Mouse (Mus musculus): Measurements from ENCODE around the gene 1700025G04Rik. TPM values are rescaled to one million over a fixed set of nuclear protein-coding genes. Genes with fewer than 3 reads are reported as not detected.

Gene 1700025G04Rik
- polyA plus RNA-seq, 1 experiment from 2014 or later = 28.0 TPM

DNA sequence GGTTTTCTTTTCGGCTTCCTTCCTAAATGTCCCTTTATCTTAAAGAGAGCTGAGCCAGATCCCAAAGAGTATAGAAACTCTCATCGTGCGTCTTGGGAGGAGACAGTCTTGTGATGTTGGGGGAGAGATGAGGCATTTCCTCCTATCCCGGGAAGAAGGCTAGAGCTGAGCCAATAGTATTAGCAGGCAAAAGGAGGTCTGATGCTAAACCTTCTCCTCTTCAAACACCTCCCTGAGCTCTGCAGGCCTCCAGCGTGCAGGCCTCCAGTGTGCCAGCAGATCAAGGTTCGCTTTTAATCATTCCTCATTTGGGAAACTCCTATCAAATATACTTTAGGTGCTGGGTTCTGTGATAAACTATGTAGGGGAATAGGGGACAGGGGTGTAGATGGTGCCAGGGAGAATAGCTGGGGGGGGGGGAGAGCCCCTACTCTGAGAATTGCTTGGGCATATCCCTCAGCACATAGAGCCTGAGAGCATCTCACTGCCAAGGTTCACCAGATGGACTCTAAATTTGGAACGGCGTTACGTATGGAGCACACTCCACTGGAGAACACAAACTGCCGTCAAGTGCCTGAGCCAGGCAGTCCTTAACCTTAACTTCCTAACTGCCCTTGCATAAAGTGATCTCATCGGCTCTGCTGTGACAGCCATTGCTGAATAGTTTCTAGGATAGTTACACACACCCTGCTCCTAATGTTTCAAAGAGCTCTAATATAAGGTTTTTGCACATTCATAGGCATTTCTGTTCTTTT is 103.7 kb downstream of the 1700025G04Rik start:
- WGBS = 44% methylated on average over 11 of the region's 11 CpGs
- Histone ChIP-seq H3K4me1 (ENCODE audit: control insufficient read depth, insufficient read depth, low read length) (peaks cover 13% of the 10 kb centered on the region), H3K9me3 (replicated peaks; ENCODE audit: control insufficient read depth, low read length) (no peaks in the 10 kb centered on the region), H3K4me2 (ENCODE audit: low read depth, low read length) (no peak overlapping the region), H3K9ac (ENCODE audit: low read length) (0 out of 2 replicates have a peak overlapping the region, but pooled peaks have one; percentile 37), H3K27me3 (ENCODE audit: control insufficient read depth, insufficient read depth, low read length) (no peaks in the 10 kb centered on the region), H3K36me3 (ENCODE audit: control insufficient read depth, insufficient read depth) (no peaks in the 10 kb centered on the region), H3K27ac (ENCODE audit: low read length) (peak overlapping the region; percentile 58), H3K4me3 (ENCODE audit: low read length) (no peak overlapping the region)
- ATAC-seq (replicated peaks; ENCODE audit: extremely low read depth, insufficient read depth, low FRiP score) = peak; percentile 85

DNA sequence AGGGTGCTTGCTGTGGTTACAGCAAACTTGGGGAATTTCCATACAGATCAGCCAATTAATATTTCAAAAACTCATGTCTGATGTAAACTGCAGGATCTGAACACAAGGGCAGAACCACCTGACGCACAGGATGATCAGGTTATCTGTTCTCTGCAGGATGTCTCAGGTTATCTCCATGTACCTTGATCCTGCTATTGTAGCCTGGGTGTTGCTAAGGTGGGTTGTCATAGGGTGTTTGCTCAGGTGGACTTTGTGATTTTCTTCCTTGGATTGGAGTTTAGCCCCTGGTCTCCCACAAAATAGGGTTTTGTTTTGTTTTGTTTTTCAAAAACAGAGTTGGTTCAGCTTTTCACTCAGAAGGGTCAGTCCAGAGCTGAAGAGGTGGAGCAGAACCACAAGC is 104.9 kb downstream of the 1700025G04Rik start:
- ATAC-seq (replicated peaks; ENCODE audit: extremely low read depth, insufficient read depth, low FRiP score) = no peak
- 89% methylated on average over 1 of the region's 1 CpGs for WGBS
- Histone ChIP-seq H3K36me3 (ENCODE audit: control insufficient read depth, insufficient read depth) (no peaks in the 10 kb centered on the region), H3K9me3 (replicated peaks; ENCODE audit: control insufficient read depth, low read length) (no peaks in the 10 kb centered on the region), H3K4me2 (ENCODE audit: low read depth, low read length) (no peak overlapping the region), H3K27me3 (ENCODE audit: control insufficient read depth, insufficient read depth, low read length) (no peaks in the 10 kb centered on the region), H3K4me3 (ENCODE audit: low read length) (no peak overlapping the region), H3K27ac (ENCODE audit: low read length) (no peak overlapping the region), H3K4me1 (ENCODE audit: control insufficient read depth, insufficient read depth, low read length) (peaks cover 20% of the 10 kb centered on the region), H3K9ac (ENCODE audit: low read length) (no peak overlapping the region)

DNA sequence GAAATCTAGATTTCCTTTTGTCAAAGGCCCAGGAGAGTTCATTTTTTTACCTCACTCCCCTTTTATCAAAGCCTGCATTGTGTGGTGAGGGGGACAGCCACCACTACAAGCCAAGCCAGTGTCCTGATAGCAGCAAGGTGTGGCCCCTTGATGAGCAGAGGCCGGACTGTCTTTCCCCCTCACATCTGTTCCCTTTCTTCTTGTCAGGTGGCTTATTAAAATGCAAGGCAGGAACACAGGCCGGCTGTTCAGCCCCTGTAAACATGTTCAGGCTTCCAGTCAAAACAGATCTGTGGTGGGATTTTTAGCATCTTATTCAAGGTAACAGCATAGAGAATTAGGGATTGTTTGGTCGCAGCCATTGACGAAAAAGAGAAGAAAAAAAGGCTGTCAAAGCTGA is 105.9 kb downstream of the 1700025G04Rik start:
- Histone ChIP-seq H3K4me1 (ENCODE audit: control insufficient read depth, insufficient read depth, low read length) (peaks cover 21% of the 10 kb centered on the region), H3K36me3 (ENCODE audit: control insufficient read depth, insufficient read depth) (no peaks in the 10 kb centered on the region), H3K27ac (ENCODE audit: low read length) (no peak overlapping the region), H3K27me3 (ENCODE audit: control insufficient read depth, insufficient read depth, low read length) (no peaks in the 10 kb centered on the region), H3K4me2 (ENCODE audit: low read depth, low read length) (no peak overlapping the region), H3K9ac (ENCODE audit: low read length) (no peak overlapping the region), H3K4me3 (ENCODE audit: low read length) (no peak overlapping the region), H3K9me3 (replicated peaks; ENCODE audit: control insufficient read depth, low read length) (no peaks in the 10 kb centered on the region)
- no peak for ATAC-seq (replicated peaks; ENCODE audit: extremely low read depth, insufficient read depth, low FRiP score)
- 78% methylated on average over 4 of the region's 4 CpGs for WGBS

DNA sequence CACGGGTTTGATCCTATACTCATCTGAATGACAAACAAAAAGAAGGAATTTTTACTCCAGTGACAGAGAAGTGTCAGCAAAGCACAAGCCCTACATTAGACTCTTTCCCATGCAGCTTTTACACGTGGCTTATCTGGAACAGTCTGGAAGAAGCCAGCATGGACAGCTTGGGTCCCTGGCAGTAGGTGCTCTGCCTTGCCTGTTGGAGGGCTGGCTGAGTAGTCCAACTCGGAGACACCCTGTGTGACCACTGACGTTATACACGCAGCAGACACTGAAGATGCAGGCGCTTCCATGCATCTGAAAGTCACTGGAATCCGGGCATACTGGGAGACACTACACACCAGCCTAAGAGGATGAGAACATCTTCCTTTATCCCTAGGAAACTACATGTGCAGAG is 109.4 kb downstream of the 1700025G04Rik start:
- H3K27ac ChIP-seq (ENCODE audit: low read length) = peak overlapping the region; percentile 12; the same call in 1 of the 2 replicates
- no peaks in the 10 kb centered on the region for H3K9me3 ChIP-seq (replicated peaks; ENCODE audit: control insufficient read depth, low read length)
- H3K4me2 ChIP-seq (ENCODE audit: low read depth, low read length) = no peak overlapping the region
- no peaks in the 10 kb centered on the region for H3K27me3 ChIP-seq (ENCODE audit: control insufficient read depth, insufficient read depth, low read length)
- WGBS = 49% methylated on average over 7 of the region's 7 CpGs
- ATAC-seq (replicated peaks; ENCODE audit: extremely low read depth, insufficient read depth, low FRiP score) = no peak
- peaks cover 11% of the 10 kb centered on the region for H3K4me1 ChIP-seq (ENCODE audit: control insufficient read depth, insufficient read depth, low read length)
- H3K36me3 ChIP-seq (ENCODE audit: control insufficient read depth, insufficient read depth) = no peaks in the 10 kb centered on the region
- H3K4me3 ChIP-seq (ENCODE audit: low read length) = no peak overlapping the region
- H3K9ac ChIP-seq (ENCODE audit: low read length) = no peak overlapping the region

DNA sequence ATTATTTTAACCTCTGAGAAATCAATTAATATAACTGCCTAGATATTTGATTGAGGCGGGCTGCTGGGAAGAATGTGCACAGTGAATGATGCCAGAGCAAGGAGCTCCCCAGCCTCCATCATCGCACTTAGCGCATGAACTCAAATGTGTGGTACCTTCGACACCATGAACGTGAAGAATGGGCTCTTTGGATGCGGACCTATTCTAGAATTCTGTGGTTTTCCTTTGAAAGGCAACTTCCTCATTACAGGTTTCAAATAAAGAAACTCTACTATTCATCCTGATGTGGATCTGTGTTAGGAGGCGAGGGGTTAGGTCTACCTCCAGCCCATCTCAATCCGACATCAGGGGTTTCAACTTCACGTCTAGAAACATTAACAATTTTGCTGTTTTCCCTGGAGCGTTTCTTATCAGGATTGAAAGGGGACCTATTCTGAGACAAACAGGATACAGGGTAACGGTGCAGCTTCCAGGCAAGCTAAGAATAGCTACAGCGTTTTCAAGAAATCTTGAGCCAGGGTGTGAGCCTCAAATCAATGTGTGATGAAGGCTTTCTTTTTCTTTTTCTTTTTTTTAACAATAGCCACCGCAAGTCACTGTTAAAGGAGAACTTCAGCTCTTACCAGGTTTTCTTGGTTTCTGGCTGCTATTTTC is 110.0 kb downstream of the 1700025G04Rik start:
- WGBS = 48% methylated on average over 13 of the region's 13 CpGs

DNA sequence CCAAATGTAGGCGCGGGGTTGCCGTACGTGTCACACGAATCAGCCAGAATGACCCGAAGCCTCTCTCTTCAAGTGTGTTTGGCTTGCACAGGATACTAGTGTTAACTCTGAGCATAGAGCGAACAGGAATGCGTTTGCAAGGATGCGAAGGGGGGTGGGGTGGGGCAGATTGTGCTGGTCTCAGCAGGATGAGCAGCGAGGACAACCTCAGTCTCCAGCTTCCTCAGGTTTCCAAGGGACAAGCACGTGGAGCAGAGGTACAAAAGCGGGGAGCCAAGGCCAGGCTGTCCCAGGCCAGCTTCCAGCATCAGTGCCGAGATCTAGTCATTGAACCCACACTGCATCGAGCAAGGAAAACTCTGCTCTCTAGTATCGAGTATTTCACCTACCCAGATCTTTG is 111.2 kb downstream of the 1700025G04Rik start:
- Histone ChIP-seq H3K4me3 (ENCODE audit: low read length) (no peak overlapping the region), H3K4me2 (ENCODE audit: low read depth, low read length) (no peak overlapping the region), H3K27ac (ENCODE audit: low read length) (no peak overlapping the region), H3K9me3 (replicated peaks; ENCODE audit: control insufficient read depth, low read length) (no peaks in the 10 kb centered on the region), H3K36me3 (ENCODE audit: control insufficient read depth, insufficient read depth) (no peaks in the 10 kb centered on the region), H3K27me3 (ENCODE audit: control insufficient read depth, insufficient read depth, low read length) (no peaks in the 10 kb centered on the region), H3K9ac (ENCODE audit: low read length) (no peak overlapping the region), H3K4me1 (ENCODE audit: control insufficient read depth, insufficient read depth, low read length) (peaks cover 24% of the 10 kb centered on the region)
- ATAC-seq (replicated peaks; ENCODE audit: extremely low read depth, insufficient read depth, low FRiP score) = no peak
- 89% methylated on average over 15 of the region's 15 CpGs for WGBS

More for the DNA sequence above, 110.0 kb downstream of the 1700025G04Rik start:
- no peaks in the 10 kb centered on the region for H3K36me3 ChIP-seq (ENCODE audit: control insufficient read depth, insufficient read depth)
- H3K9me3 ChIP-seq (replicated peaks; ENCODE audit: control insufficient read depth, low read length) = no peaks in the 10 kb centered on the region
- H3K4me1 ChIP-seq (ENCODE audit: control insufficient read depth, insufficient read depth, low read length) = peaks cover 17% of the 10 kb centered on the region
- no peaks in the 10 kb centered on the region for H3K27me3 ChIP-seq (ENCODE audit: control insufficient read depth, insufficient read depth, low read length)
- H3K27ac ChIP-seq (ENCODE audit: low read length) = peak overlapping the region; percentile 12; the same call in 1 of the 2 replicates
- no peak overlapping the region for H3K9ac ChIP-seq (ENCODE audit: low read length)
- no peak overlapping the region for H3K4me2 ChIP-seq (ENCODE audit: low read depth, low read length)
- no peak overlapping the region for H3K4me3 ChIP-seq (ENCODE audit: low read length)
- ATAC-seq (replicated peaks; ENCODE audit: extremely low read depth, insufficient read depth, low FRiP score) = no peak

DNA sequence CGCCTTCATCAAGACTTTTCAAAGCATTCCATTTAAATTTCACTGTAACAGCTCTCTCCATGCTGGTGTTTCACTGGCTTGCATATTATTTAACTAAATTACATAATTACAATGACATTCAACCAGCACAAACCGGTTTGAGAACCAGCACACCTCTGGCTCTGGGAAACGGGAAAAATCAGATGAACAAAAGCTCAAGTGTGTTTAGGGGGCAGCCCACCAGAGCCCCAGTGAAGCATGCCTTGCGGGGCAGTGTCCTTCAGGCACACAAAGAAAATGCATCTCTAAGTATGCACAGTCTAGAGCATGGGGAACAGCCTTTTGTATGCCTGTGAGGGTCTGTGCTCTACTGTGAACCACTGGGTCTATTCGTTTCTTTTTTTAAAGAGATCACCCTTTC is 112.3 kb downstream of the 1700025G04Rik start:
- peaks cover 28% of the 10 kb centered on the region for H3K4me1 ChIP-seq (ENCODE audit: control insufficient read depth, insufficient read depth, low read length)
- H3K9ac ChIP-seq (ENCODE audit: low read length) = no peak overlapping the region
- 77% methylated on average over 5 of the region's 5 CpGs for WGBS
- no peak overlapping the region for H3K27ac ChIP-seq (ENCODE audit: low read length)
- no peak overlapping the region for H3K4me2 ChIP-seq (ENCODE audit: low read depth, low read length)
- H3K27me3 ChIP-seq (ENCODE audit: control insufficient read depth, insufficient read depth, low read length) = no peaks in the 10 kb centered on the region
- no peak for ATAC-seq (replicated peaks; ENCODE audit: extremely low read depth, insufficient read depth, low FRiP score)
- H3K4me3 ChIP-seq (ENCODE audit: low read length) = no peak overlapping the region
- no peaks in the 10 kb centered on the region for H3K9me3 ChIP-seq (replicated peaks; ENCODE audit: control insufficient read depth, low read length)
- H3K36me3 ChIP-seq (ENCODE audit: control insufficient read depth, insufficient read depth) = no peaks in the 10 kb centered on the region

DNA sequence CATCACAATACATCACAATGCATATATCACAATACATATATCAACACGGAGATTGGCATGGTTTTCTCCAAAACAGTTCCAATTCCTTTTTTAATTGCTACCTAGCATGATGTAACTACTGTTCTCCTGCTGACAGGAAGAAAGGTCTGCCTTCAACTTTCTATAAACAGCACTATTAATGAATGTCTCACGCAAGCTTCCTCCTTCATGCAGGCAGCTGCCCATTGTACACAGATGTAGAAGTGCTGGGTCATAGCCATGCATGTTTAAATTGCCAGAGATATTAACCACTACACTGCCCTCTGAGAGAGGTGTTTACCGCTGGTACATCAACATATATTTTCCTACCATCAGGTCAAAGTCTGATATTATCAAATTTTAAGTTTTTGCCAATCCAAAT is 113.1 kb downstream of the 1700025G04Rik start:
- 74% methylated on average over 3 of the region's 3 CpGs for WGBS
- no peak for ATAC-seq (replicated peaks; ENCODE audit: extremely low read depth, insufficient read depth, low FRiP score)
- H3K27me3 ChIP-seq (ENCODE audit: control insufficient read depth, insufficient read depth, low read length) = no peaks in the 10 kb centered on the region
- H3K4me3 ChIP-seq (ENCODE audit: low read length) = no peak overlapping the region
- H3K9ac ChIP-seq (ENCODE audit: low read length) = no peak overlapping the region
- peaks cover 30% of the 10 kb centered on the region for H3K4me1 ChIP-seq (ENCODE audit: control insufficient read depth, insufficient read depth, low read length)
- H3K4me2 ChIP-seq (ENCODE audit: low read depth, low read length) = no peak overlapping the region
- no peaks in the 10 kb centered on the region for H3K36me3 ChIP-seq (ENCODE audit: control insufficient read depth, insufficient read depth)
- no peaks in the 10 kb centered on the region for H3K9me3 ChIP-seq (replicated peaks; ENCODE audit: control insufficient read depth, low read length)
- H3K27ac ChIP-seq (ENCODE audit: low read length) = no peak overlapping the region
